Mouse (Mus musculus) liver, adult (tissue): ENCODE data around the gene Mutyh.

Experiments
- GATA4 ChIP-seq: IDR thresholded peaks from 2 replicates; pipeline ENCODE4 v1.6.1; 2014; ENCODE audit warnings: mild to moderate bottlenecking, low read length; ENCODE audit not compliant: insufficient replicate concordance

The Mutyh gene

GRCm38 (mm10) chr4:116807197-116808129, at the start of gene Mutyh, which contains the start of gene Toe1:
TSS of gene Mutyh (plus strand) at chr4:116807723.
TSS of gene Toe1 (minus strand) at chr4:116807640.
- TF ChIP-seq GATA4: no peak

GRCm38 (mm10) chr4:116761914-116762313, 45.6 kb upstream of the Mutyh start:
- TF ChIP-seq GATA4: no peak

DNA sequence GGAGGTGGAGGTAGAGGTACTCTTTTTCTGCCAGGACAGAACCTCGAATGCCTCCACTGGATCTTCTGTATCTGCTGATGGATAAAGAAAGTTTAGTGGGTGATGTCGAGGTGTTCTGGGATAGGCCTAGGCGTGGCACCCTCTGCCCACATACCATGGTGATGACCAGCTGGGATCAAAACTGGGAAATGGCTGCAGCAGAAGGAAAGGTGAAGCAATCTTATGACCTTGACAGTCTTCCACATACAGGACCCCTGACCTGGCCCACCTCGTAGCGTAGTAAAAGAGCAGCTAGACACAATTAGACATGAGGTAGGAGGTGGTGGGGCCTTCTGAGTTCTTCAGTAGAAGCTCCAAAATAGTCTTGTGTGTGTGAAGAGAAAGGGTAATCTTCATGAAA, 43.5 kb upstream of the Mutyh start:
- no peak for TF ChIP-seq GATA4

GRCm38 (mm10) chr4:116768510-116768909, 39.0 kb upstream of the Mutyh start:
- TF ChIP-seq GATA4: no peak

DNA sequence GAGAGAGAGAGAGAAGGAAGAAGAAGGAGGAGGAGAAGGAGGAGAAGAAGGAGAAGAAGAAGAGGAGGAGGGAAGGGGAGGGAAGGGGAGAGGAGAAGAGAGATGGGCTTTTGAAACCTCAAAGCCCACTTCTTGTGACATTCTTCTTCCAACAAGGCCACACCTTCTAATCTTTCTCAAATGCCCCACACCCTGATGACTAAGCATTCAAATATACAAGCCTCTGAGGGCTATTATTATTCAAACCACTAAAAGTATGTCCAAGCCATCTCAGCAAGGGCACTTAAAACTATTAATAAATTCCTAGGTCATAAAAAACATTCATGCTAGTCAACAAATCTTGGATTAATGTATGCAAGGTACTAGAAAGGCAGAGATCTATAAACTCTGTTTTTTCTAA, 38.5 kb upstream of the Mutyh start:
- TF ChIP-seq GATA4: no peak

DNA sequence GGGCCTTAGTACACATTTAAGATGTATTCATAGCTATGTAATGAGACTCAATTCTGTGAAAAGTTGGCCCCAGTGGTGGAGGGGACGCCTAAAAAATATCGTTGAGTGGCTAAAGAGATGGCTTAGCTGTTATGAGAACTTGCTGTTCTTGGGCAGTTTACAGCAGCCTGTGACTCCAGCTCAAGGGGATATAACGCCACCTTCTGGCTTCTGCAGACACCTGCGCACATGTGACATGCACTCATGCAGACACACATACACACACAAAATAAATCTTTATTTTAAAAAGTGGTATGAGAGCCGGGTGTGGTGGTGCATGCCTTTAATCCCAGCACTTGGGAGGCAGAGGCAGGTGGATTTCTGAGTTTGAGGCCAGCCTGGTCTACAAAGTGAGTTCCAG, 31.1 kb upstream of the Mutyh start:
- TF ChIP-seq GATA4: no peak

- no peak for TF ChIP-seq GATA4
Measured at GRCm38 (mm10) chr4:116777079-116777478, 30.4 kb upstream of the Mutyh start.

GRCm38 (mm10) chr4:116780541-116780940, 27.0 kb upstream of the Mutyh start:
- no peak for TF ChIP-seq GATA4

DNA sequence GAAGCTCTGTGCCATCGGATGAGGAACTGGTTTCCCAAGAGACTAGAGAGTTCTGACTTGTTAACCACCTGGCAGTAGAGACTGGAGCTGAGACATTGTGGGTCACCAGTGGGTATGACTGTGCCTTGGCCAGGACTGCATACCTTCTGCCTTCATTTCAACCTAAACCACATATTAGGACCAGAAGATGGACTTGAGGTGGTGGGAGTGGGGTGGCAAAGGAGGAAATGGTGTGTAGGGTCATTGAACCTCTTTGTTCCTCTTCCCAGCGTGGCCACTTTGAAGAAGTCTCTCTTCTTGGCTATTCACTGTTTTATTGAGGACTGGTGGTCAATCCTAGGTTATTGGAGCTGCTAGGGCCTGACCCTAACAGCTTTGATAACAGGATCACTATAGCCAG, 26.2 kb upstream of the Mutyh start:
- TF ChIP-seq GATA4: no peak

DNA sequence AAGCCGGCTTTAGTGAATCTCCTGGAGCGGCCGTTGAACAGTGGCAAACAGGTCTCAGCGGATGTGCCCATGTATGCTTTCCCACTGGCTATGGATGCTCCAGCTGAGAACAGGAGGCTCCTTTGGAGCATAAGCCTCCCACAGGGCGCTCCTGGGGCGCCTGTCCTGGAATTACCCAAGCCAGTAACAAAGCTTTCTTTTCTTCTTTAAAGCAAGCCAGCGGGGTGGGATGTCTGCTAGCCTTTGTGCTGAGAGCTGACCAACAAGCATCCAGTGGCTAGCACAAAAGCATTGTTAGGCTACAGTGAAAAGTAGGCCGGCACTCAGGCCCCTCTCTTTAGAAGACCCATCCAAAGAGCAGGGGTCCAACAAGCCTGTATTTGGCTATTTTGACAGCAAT, 25.4 kb upstream of the Mutyh start:
- TF ChIP-seq GATA4: no peak

- no peak for TF ChIP-seq GATA4
Measured at GRCm38 (mm10) chr4:116786587-116786986, 20.9 kb upstream of the Mutyh start.

GRCm38 (mm10) chr4:116787985-116788760, 19.4 kb upstream of the Mutyh start:
- TF ChIP-seq GATA4: no peak

GRCm38 (mm10) chr4:116788956-116789355, 18.6 kb upstream of the Mutyh start:
- no peak for TF ChIP-seq GATA4

GRCm38 (mm10) chr4:116792453-116792852, 15.1 kb upstream of the Mutyh start:
- TF ChIP-seq GATA4: no peak

GRCm38 (mm10) chr4:116794273-116794672, 13.2 kb upstream of the Mutyh start:
- no peak for TF ChIP-seq GATA4
